Mouse (Mus musculus) megakaryocyte, adult 5-6 weeks (primary cell): ENCODE measurements around the gene Ccdc121. TPM values are rescaled to one million over a fixed set of nuclear protein-coding genes. Genes with fewer than 3 reads are reported as not detected.
A peak's percentile ranks its signal among the peaks of the same experiment; 100 is the strongest.
"Not testable (repeated sequence)": the region's sequence is repeated elsewhere in the genome, so short reads cannot be mapped to it uniquely, and the experiment has no call there.

Experiments
- ATAC-seq: 2 replicates; pipeline ENCODE4 v1.8.0; 2016; ENCODE audit warnings: mild to moderate bottlenecking, inconsistent platforms; ENCODE audit not compliant: poor library complexity, severe bottlenecking
- total RNA-seq, 2 experiments: library from RNA; stranded (forward) in 1 of 2; stranded (reverse) in 1 of 2; fragments of 153-499, 151-499 nt in 1 of 2; fragments of 221-1000, 200-1000 nt in 1 of 2; gene quantifications; 2 replicates each; pipeline versions ENCODE4 v1.2.3 to v1.2.4; 2015 to 2017

The Ccdc121 gene
- total RNA-seq, 2 experiments from 2014 or later: not detected

DNA sequence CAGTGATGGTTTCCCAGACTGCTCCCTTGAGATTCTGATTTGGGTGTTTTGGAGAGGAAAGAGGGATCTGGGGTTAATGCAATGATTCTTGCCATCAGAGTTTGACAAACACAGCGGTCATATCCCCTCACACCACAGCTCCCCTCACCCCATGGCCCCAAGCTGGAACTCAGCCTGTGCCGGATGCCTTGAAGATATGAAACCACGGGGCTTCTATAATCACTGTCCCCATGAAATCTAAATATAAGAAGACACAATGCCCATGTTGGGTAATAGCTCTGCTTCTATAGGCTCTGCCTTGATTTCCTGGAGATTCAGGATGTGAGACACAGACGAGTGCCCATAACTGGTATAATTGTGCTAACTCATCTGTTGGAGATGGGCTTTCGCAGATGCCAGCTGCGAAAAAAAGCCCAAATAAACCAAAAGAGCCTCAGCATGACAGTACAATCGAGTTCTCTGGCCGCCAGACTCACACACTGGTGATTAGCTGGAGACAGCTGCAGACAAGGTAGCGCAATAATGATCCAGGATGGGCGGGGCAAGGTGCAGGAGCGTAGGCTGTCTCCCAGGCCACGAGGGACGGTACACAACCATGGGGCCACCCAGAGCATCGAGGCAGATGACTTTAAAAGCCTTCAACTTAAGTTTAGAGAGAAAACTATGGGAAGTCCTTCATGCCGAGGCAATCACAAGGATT is 1.3 kb upstream of the Ccdc121 start:
- no peak for ATAC-seq

DNA sequence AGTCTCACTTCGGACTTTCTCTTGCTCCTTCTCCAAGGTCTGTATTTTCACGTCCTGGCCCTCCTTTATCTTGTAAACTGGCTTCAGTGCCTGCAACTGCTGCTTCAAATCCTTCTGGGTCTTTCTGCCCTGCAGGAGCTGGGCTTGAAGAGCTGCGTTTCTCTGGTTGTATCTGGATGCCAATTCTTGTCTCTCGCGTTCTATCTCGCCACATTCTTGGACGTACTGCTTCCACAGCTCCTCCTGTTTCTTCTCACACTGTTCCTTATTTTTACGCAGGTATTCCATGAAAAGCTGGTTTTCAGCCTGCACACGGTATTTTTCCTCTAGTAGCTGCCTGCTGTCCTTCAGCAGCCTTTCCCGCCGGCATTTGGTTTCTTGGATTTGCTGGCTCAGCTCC is 396 bp downstream of the Ccdc121 start:
- ATAC-seq: not testable (repeated sequence)

DNA sequence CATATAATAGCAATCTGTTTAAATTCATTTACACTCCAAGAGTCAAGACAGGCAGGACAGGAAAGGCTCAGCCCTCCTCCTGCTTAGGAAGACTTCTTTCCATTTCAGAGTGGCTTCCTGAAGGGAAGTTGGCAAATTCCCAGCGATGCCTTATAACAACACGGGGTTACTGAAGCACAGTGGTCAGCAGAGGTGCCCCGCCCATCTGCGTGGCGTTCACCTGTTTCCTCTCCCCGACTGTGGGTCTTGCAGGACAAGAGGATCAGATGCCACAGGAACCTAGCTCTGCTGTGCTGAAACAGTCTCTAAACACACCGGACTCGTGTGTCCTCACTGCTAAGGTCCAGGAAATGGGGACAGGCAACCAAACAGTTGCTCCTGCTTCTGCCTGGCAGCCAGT is 5.9 kb downstream of the Ccdc121 start:
- no peak for ATAC-seq

DNA sequence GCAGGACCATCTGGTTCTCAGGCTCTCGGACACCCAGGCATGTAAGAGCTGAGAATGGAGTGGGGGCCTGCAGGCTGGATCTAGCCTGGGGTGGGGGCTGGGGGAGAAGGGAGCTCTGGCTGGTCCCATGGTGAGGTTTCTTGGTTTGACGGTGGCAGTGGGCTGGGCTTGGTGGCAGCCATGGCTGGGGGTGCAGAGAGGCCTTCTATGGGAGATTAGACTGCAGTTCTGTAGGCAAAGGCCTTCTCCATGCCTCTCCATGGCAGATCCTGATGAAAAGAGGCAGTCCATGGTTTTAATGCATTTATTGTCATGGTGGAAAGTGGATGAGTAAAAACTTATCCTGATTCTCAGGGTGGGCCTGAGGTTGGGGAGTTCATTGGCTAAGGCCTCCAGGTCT is 7.8 kb downstream of the Ccdc121 start:
- no peak for ATAC-seq

DNA sequence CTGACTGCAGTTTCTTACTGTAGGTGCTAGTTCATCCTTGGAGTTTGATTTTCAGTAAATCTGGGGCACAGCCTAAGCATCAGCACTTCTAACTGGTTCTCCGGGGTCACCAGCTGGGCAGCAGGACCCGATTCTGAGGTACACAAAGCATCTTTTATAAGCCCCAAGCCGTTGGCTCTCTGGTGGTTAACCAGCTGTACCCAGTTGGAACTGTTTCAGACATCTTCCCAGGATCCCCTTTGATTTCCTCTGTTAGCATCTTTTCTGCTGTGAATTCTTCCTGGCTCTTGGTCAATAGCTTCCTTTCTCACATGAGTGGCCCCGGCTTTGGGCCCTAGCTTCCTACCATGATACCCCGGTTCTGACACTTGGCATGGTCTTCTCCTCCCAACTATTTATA is 26.6 kb downstream of the Ccdc121 start:
- ATAC-seq: no peak

DNA sequence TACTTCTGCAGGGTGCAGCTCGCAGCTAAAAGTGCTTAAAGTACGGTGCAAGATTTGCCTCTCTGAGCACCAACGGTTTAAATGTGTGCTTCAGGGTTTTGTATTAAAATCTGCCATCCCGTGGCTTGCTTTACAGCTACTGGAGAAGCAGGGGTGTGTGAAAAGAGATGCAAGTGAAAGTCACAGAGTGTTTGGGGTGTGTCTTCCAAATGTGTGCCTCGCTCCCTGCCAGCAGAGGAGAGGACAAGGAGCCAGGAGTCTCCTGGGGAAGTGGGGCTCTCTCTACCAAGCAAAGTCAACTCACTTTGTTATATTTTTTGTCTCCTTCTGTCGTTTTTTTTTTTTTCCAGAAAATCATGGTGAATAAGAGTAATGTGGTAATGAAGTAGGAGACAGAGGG is 34.7 kb downstream of the Ccdc121 start:
- no peak for ATAC-seq

DNA sequence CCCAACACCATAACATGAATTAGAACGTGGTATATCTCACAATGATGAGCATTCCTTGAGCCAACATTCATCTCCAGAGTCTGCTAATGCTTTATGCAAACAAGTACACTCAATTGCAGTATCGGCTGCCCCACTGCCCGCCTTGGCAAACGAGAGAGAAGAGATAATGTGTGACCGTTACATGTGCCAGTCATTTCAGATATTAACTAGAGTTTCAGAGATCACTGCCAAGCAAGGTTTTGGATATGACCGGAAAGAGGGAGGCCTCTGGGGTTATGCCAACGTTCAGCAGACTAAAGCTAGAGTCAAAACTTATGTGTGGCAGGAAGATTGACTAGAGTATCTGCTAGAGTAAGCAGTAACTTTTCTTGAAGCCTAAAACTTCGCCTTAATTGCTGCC is 35.1 kb downstream of the Ccdc121 start:
- no peak for ATAC-seq

DNA sequence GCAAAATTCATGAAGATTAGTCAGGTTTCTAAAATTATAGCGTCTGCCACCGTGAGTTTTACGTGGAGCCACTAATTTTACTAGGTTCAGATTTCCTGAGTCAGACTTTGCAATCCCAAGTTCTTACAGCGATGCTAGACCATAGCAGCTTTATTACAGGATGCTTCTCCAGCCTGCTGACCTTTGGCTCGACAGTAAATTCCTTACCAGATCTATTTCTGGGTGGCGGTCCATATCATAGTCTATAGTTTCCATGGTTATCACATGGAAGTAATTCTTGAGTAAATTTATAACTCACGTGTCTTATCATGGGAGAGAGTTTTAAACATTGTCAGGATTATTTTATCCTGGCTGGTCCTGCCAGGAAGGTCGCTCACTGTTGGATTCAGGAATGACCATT is 41.8 kb downstream of the Ccdc121 start:
- no peak for ATAC-seq

DNA sequence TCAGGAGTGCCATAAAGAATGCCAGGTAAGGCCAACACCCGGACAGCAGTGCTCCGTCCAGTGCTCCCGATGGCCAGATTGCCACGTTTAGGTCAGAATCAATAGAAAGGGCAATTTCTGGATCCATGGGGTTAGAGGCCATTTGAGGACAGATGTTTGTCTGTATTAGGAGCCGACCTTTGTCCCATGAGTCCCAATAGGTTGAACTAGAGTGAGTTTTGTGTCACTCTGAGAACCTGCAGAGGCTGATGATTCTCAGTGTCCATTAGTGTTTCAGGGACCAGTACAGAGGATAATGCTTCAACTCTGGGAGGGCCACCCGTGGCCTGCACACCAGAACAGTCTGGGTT is 44.0 kb downstream of the Ccdc121 start:
- ATAC-seq: no peak

DNA sequence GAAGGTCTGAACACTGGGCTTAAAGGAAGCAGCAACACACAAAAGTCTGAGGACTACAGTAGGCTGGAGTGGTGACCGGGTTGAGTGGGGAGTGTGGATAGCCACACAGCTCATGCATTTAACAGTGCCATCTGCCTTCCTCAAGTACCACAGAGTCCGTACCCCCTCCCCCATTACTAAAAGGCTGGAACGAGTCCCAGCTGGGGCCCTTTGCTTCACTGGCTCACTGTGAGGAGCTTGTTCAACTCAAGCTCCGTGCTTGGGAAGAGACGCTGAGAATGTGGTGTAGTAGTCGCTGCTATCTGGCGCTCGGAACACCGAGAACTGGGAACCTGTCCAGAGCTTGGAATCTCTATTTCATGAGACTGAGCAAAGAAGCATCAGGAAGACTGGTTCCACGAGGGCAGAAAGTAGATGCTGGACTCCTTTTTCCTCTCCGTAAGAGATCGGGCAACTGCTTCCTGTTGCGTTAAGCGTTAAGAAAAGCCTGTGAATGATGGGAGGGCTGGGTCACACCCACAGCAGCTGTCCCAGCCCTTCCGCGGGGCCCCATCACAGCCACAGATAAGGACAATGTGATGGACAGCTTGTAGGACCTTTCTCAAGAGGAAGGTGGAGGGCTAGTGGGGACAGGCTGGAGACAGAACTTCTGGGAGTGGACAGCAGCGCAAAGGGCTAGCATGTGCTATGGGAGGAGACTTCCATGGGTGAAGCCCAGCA is 44.5 kb downstream of the Ccdc121 start:
- ATAC-seq: no peak

DNA sequence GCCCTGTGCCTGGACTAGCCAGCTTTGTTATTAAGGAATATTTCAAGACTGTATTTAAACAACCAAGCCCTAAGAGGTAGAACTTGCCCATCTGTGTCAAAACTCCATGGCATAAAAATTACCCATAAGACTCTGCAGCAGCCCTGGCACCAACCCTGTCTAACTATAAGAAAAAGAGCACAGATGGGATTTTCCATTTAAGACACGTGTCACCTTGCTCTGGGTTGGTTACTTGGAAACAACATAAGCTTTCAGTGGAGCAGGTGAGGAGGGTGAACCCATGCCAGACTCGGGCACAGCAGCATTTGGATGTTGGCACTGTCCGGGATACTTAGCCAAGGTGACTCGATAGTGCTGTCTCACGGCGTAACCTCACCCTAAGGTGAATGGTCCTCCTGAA is 45.2 kb downstream of the Ccdc121 start:
- no peak for ATAC-seq

DNA sequence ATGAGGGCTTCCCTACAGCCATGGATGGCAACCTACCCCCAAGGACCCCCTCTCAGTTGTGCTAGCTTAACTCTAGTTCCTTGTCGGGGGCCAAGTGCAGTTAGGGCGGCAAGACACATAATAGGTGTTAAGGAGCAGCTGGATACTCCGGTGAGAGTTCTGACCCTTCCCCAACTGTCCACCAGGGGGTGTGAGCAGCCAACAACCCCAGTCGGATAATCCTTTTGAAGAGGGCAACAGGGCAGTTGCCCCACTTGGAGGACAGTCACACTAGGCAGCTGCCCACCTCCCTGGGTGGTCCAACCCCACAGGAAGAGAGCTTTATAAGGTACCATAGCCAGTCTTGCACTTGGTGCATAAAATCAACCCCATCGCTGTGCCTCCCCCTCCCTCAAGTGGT is 46.2 kb downstream of the Ccdc121 start:
- ATAC-seq: 0 out of 2 replicates have a peak, but pooled peaks have one; percentile 49

DNA sequence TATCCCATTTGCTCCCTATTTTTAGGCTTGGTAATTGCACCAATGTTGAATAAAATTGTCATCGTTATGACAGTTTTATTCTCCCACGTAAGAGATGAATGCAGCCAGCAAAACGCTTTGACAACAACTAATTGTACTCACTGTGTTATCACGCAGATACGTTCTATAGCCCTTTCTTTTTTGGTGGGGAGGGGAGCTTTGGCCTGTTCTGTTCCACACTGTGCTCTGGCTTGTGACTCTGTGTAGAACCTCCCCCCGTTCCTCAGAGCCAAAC is 48.4 kb downstream of the Ccdc121 start:
- ATAC-seq: no peak

DNA sequence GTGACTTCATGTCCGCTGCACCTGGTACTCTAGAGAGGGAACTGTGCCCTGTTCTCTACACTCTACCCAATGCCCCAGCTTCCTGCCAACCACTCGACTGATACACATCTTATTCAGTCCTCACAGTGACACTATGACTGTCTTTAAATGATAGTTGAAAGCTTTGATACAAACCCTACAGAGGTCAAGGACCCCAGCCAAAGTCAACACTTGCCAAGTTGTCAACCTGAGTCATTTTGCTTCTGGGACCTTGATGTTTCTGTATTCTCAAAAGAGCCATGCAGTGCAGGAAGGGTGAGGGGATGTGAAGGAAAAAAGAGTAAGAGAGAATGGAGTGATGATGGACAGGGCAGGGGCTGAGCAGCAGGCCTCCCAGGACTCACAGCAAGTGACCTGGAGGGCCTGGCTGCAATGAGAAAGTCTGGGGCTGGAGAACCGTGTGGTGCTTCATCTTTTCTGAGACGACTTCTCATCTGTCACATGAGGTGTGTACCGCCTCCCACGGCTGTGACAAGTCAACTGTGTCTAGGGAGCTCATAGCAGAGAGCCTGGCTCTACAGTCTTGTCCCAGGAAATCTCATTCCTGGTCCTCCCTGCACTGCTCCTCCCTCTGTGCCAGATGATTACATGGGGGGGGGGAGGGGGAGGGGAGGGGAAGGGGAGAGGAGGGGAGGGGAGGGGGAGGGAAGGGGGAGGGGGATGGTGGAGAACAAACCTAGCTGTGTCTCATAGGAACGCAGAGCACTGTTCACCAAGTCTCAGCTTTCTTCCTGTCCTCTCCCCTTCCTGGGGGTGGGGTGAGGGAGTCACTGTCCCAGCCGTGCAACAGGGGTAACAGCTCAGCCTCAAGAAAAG is 49.0 kb downstream of the Ccdc121 start:
- no peak for ATAC-seq

DNA sequence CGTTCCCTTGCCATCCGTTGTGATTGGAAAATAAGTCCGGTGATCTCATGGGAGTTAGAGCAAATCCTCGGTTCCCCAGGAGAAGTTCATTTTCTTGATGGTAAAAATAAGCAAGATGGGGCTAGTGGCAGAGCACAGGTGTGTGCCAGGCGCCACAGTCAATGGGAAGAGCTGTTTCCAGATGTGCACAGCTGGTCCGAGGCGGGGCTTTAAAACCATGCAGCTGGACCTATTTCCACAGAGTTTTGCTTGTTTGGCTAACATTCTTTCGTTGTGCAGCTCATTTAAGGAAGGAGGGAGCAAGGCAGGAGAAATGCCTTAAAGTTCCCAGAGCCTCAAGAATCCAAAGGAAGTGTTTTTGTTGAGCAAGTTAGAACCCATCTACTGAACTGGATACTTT is 49.8 kb downstream of the Ccdc121 start:
- no peak for ATAC-seq

DNA sequence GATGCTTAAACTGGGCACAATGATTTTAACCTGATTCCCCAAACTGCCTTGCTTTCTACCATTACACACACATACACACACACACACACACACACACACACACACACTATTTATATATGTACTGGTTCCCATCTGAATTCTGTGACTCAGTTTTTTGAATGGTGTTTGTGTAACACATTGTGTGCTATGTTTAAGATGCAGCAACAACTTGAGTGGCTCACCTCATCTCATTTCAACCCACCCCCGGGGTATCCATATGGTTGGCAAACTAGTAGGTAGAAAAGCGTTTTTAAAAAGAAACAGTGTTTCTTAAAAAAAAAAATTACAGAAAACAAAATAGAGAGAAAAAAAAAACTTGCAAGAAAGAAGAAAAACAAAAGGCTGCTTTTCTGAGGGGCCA is 51.0 kb downstream of the Ccdc121 start:
- no peak for ATAC-seq

Other genes starting within 250 kb of the Ccdc121 start
- not detected in 2 replicates for gene Cnih3, start 158.8 kb downstream of the Ccdc121 start, total RNA-seq (2015)
- gene Cnih3, start 158.8 kb downstream of the Ccdc121 start, total RNA-seq (2017): not detected in 2 replicates
- gene Dnah14, start 65.1 kb upstream of the Ccdc121 start, total RNA-seq (2015): 0.09 TPM in 1 of 2 replicates, not detected in the other
- 2.9 and 3.0 TPM in 2 replicates for gene Dnah14, start 65.1 kb upstream of the Ccdc121 start, total RNA-seq (2017)